Mouse (Mus musculus) lung, embryonic 14.5 days (tissue): ENCODE measurements around the gene Anxa9. TPM values are rescaled to one million over a fixed set of nuclear protein-coding genes. Genes with fewer than 3 reads are reported as not detected.

Source experiments
- ATAC-seq: fragments of 200-750 bp; cut with Nextera tagmentation; 2 replicates; pipeline ENCODE4 v1.8.0; 2017; ENCODE audit warnings: mild to moderate bottlenecking, moderate TSS enrichment, moderate library complexity; ENCODE audit not compliant: insufficient read depth
- DNase-seq: peaks from one replicate; pipeline ENCODE4 v3.0.0-alpha.2; 2015
- H3K27ac ChIP-seq: fragments of 300-500 bp; sonication (generic); 2 replicates; pipeline ENCODE4 v1.5.1; 2014; ENCODE audit warnings: low read depth, mild to moderate bottlenecking, moderate library complexity
- H3K27me3 ChIP-seq: fragments of 300-500 bp; sonication (generic); 2 replicates; pipeline ENCODE4 v1.6.1; 2014; ENCODE audit warnings: low read length, control low read depth; ENCODE audit not compliant: insufficient read depth
- H3K36me3 ChIP-seq: fragments of 300-500 bp; sonication (generic); 2 replicates; pipeline ENCODE4 v1.6.1; 2014; ENCODE audit warnings: control low read depth; ENCODE audit not compliant: insufficient read depth
- H3K4me1 ChIP-seq: fragments of 300-500 bp; sonication (generic); 2 replicates; pipeline ENCODE4 v1.6.1; 2014; ENCODE audit warnings: antibody characterized with exemption, control low read depth; ENCODE audit not compliant: insufficient read depth
- H3K4me2 ChIP-seq: fragments of 300-500 bp; sonication (generic); 2 replicates; pipeline ENCODE4 v1.6.1; 2014; ENCODE audit warnings: mild to moderate bottlenecking
- H3K4me3 ChIP-seq: fragments of 300-500 bp; sonication (generic); 2 replicates; pipeline ENCODE4 v1.5.1; 2014; ENCODE audit warnings: low read depth, low read length
- H3K9ac ChIP-seq: fragments of 300-500 bp; sonication (generic); 2 replicates; pipeline ENCODE4 v1.6.1; 2014
- H3K9me3 ChIP-seq: fragments of 300-500 bp; sonication (generic); 2 replicates; pipeline ENCODE4 v1.6.1; 2016; ENCODE audit warnings: low read depth, low read length, control low read depth
- CTCF ChIP-seq: IDR thresholded peaks from 2 replicates; pipeline ENCODE4 v1.5.1; 2016; ENCODE audit warnings: antibody characterized with exemption, low read depth
- WGBS: fragments of 180-500 bp; shearing (Covaris S2); extraction: QIAGEN DNeasy Blood & Tissue Kit; methylation state at CpG from one replicate; pipeline ENCODE4 v1.1.7; 2014; 5-methylcytosine and 5-hydroxymethylcytosine counted together
- polyA plus RNA-seq: library from polyadenylated mRNA; unstranded; fragments of >200 nt; fragmentation: Nextera tagmentation; extraction: Ambion mirVana; gene quantifications from 2 replicates; pipeline ENCODE4 v1.2.1, GENCODE M21; 2014

Gene Anxa9
- polyA plus RNA-seq, 1 experiment from 2014 or later, result 2.0 TPM

- Histone ChIP-seq H3K27ac (no peak overlapping the region), H3K27me3 (no peaks in the 10 kb centered on the region), H3K4me2 (no peak overlapping the region), H3K4me1 (no peaks in the 10 kb centered on the region), H3K9ac (no peak overlapping the region), H3K4me3 (no peak overlapping the region), H3K36me3 (peaks cover 26% of the 10 kb centered on the region), H3K9me3 (no peaks in the 10 kb centered on the region)
- WGBS, result 64% methylated on average over 7 of the region's 7 CpGs
- DNase-seq, result no peak
- no peak for TF ChIP-seq CTCF
- no peak for ATAC-seq
Observed at GRCm38 (mm10) chr3:95298018-95298417, 9.0 kb downstream of the Anxa9 start.

GRCm38 (mm10) chr3:95296103-95296469 lies 10.9 kb downstream of the Anxa9 start:
- Histone ChIP-seq H3K27me3 (no peaks in the 10 kb centered on the region), H3K4me1 (no peaks in the 10 kb centered on the region), H3K36me3 (peaks cover 33% of the 10 kb centered on the region), H3K4me2 (no peak overlapping the region), H3K4me3 (no peak overlapping the region), H3K9me3 (no peaks in the 10 kb centered on the region), H3K27ac (no peak overlapping the region), H3K9ac (no peak overlapping the region)
- 8% methylated on average over 5 of the region's 5 CpGs for WGBS
- ATAC-seq (peak; percentile 52), DNase-seq (peak; percentile 78)
- peak; percentile 75 for TF ChIP-seq CTCF

- Histone ChIP-seq H3K4me1 (no peaks in the 10 kb centered on the region), H3K4me3 (no peak overlapping the region), H3K27ac (no peak overlapping the region), H3K9ac (no peak overlapping the region), H3K4me2 (no peak overlapping the region), H3K9me3 (no peaks in the 10 kb centered on the region), H3K36me3 (peaks cover 39% of the 10 kb centered on the region), H3K27me3 (no peaks in the 10 kb centered on the region)
- TF ChIP-seq CTCF, result no peak
- ATAC-seq, result peak; percentile 42
- no peak for DNase-seq
- 68% methylated on average over 11 of the region's 11 CpGs for WGBS
Observed at GRCm38 (mm10) chr3:95295321-95296102, 11.5 kb downstream of the Anxa9 start.

- Histone ChIP-seq H3K4me3 (no peak overlapping the region), H3K27me3 (no peaks in the 10 kb centered on the region), H3K4me1 (no peaks in the 10 kb centered on the region), H3K9ac (no peak overlapping the region), H3K27ac (no peak overlapping the region), H3K9me3 (no peaks in the 10 kb centered on the region), H3K4me2 (no peak overlapping the region), H3K36me3 (peaks cover 46% of the 10 kb centered on the region)
- WGBS, result 87% methylated on average over 5 of the region's 5 CpGs
- ATAC-seq, result no peak
- TF ChIP-seq CTCF, result no peak
- no peak for DNase-seq
Observed at GRCm38 (mm10) chr3:95294718-95295117, 12.3 kb downstream of the Anxa9 start.

- no peaks in the 10 kb centered on the region for H3K4me1 ChIP-seq
- no peak overlapping the region for H3K4me2 ChIP-seq
- ATAC-seq (no peak), DNase-seq (no peak)
- TF ChIP-seq CTCF, result no peak
- no peak overlapping the region for H3K9ac ChIP-seq
- 85% methylated on average over 7 of the region's 7 CpGs for WGBS
- no peaks in the 10 kb centered on the region for H3K27me3 ChIP-seq
- H3K9me3 ChIP-seq, result no peaks in the 10 kb centered on the region
- H3K36me3 ChIP-seq, result peaks cover 47% of the 10 kb centered on the region
- H3K4me3 ChIP-seq, result no peak overlapping the region
- H3K27ac ChIP-seq, result no peak overlapping the region
Observed at GRCm38 (mm10) chr3:95294316-95294715, 12.7 kb downstream of the Anxa9 start.

GRCm38 (mm10) chr3:95293537-95293936 lies 13.4 kb downstream of the Anxa9 start:
- WGBS, result 69% methylated on average over 11 of the region's 11 CpGs

GRCm38 (mm10) chr3:95292899-95293298 lies 14.1 kb downstream of the Anxa9 start:
- H3K4me3 ChIP-seq, result no peak overlapping the region
- no peaks in the 10 kb centered on the region for H3K27me3 ChIP-seq
- 88% methylated on average over 2 of the region's 2 CpGs for WGBS
- no peak overlapping the region for H3K27ac ChIP-seq
- H3K4me1 ChIP-seq, result no peaks in the 10 kb centered on the region
- peaks cover 57% of the 10 kb centered on the region for H3K36me3 ChIP-seq
- H3K9ac ChIP-seq, result no peak overlapping the region
- H3K4me2 ChIP-seq, result no peak overlapping the region
- no peaks in the 10 kb centered on the region for H3K9me3 ChIP-seq
- ATAC-seq, result no peak
- no peak for TF ChIP-seq CTCF
- DNase-seq, result no peak

More at GRCm38 (mm10) chr3:95293537-95293936, 13.4 kb downstream of the Anxa9 start:
- DNase-seq (no peak), ATAC-seq (no peak)
- Histone ChIP-seq H3K4me1 (no peaks in the 10 kb centered on the region), H3K4me3 (no peak overlapping the region), H3K27ac (no peak overlapping the region), H3K9ac (no peak overlapping the region), H3K27me3 (no peaks in the 10 kb centered on the region), H3K36me3 (peaks cover 50% of the 10 kb centered on the region), H3K4me2 (no peak overlapping the region), H3K9me3 (no peaks in the 10 kb centered on the region)
- no peak for TF ChIP-seq CTCF

- Histone ChIP-seq H3K9ac (no peak overlapping the region), H3K27me3 (no peaks in the 10 kb centered on the region), H3K9me3 (no peaks in the 10 kb centered on the region), H3K4me3 (no peak overlapping the region), H3K4me2 (no peak overlapping the region), H3K27ac (no peak overlapping the region), H3K36me3 (peaks cover 63% of the 10 kb centered on the region), H3K4me1 (no peaks in the 10 kb centered on the region)
- WGBS, result 81% methylated on average over 4 of the region's 4 CpGs
- TF ChIP-seq CTCF, result no peak
- no peak for DNase-seq
- no peak for ATAC-seq
Observed at GRCm38 (mm10) chr3:95291041-95291440, 15.9 kb downstream of the Anxa9 start.
